Mouse (Mus musculus) frontal cortex, postnatal 25 days (tissue): ENCODE measurements around the gene Pde4d.
A peak's percentile ranks its signal among the peaks of the same experiment; 100 is the strongest.

Source experiments
- DNase-seq, 2 experiments: peaks; one replicate each; pipeline ENCODE4 v3.0.0; 2022; ENCODE audit warnings: low spot score in 2 of 2

Pde4d gene

DNA sequence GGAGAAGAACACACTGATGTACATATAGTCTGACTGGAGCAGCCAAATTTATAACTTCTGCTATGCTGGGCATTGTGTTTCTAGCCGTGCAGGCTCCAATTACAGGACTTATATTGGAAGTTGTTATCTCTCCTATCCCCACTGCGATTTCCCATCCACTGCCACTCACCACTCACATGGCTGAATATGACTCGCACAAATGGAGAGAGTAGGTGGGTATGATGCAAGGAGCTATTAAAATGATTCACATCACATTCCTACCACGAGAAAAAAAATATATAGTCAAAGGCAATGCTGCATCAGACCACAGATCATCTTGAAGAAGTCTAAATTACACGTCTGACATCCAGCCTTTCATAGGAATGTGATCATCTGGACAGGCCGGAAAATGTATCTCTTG, 725.5 kb downstream of the Pde4d start:
- DNase-seq = no peak

DNA sequence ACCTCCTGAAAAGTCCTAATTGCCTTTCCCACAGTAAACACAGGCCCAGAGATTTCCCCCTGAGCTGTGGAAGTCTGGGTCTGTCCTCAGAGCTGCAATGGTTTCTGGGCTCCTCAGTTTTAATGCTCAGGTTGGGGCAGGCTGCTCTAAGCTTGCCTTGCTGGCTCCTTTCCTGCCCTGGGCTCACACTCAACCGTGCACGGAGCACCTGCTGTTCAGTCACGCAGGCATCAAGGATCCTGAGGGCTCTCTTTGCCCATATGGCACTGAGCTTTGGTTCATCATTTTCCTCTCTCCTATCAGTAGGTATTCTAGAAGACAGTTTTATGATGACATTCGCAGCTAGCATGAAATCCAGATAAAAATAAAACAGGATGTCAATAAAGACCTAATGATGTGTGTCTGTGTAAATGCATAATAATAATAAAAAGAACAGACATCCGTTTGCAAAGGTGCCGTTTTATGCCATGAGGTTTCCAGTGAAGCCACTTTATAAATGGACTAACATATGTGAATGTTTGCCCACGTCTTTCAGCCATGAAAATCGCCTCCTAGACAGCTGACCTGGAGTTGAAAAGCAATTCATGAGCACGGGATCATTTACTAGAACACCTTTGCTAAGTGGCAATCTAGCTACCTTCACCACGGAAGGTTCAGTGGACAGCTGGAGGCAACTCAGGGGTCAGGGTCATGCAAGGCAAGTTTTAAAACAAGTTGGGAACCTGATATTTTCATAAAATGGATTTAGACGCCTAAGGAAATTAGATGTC, 726.3 kb downstream of the Pde4d start:
- no peak for DNase-seq

DNA sequence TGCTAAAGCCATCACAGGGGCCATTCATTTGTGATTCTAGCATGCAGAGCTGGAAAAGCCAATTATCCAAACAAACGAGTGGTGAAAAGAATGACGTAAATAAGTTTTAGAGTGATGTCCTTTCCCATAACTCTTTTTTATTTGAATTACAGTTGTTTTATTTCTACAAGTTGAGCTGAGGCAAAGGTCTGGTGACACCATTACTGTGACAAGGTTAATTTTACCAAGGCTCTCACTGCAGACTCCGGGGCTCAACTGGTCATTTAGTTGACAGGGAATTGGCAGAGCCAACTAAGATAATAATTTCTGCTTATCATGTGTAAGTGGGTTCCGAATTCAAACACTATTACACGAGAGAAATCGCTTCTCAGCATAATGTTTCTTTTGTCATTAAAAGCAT, 731.6 kb downstream of the Pde4d start:
- DNase-seq = no peak

DNA sequence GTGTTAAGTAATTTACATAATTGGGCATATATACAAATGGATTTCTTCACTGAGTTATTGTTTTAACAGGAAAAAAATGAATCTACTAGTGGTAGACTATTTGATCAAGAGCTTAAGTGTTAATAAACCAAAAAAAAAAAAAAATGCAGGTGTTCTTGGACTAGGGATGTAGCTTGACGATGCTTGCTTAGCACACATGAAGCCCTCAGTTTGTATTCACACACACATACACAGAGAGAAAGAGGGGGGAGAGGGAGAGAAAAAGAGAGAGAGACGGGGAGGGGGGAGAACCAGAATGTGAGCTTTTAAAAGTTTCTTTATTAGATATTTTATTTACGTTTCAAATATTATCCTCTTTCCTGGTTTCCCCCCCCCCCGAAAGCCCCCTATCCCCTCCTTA, 740.9 kb downstream of the Pde4d start:
- no peak for DNase-seq

DNA sequence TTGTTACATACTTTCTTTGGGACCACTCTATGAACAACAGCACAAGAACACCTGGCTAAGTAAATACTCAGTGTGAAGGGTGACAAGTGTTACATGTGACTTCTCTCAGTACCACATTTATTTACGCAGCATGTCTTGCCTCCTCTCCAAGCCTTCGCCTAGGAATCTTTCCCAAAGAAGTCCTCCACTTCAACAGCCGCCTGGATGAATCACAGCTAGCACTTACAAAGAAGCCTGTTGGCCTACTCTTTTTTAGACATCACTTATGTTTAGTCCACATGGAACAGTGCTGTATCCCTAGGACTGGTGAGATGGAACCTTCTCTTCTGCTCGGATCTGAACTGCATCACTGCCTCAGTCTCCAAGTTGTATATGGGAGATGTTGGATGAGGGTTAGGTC, 741.4 kb downstream of the Pde4d start:
- no peak for DNase-seq

- DNase-seq = no peak
These were observed 755.8 kb downstream of the Pde4d start for GRCm38 (mm10) chr13:109205541-109205940.

- no peak for DNase-seq
These were observed 758.9 kb downstream of the Pde4d start for GRCm38 (mm10) chr13:109208607-109209006.

DNA sequence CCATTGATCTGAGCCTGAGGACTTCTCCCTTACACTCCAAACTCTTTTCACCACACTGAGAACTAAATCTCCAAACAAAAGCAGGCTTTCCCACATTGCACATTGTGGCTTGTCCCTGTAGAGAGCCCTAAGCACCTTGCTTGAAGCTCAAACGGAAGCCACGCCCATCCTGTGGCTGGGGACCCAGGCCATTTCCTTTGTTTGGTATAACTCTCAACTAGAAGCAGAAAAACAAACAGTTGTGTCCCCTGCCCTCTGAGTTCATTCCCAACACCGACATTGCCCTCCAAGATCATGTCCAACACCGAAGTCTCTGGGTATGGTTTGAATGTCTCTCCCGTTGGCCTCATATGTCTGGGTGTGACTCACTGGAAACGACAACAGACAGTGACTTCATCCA, 759.7 kb downstream of the Pde4d start:
- DNase-seq = no peak

DNA sequence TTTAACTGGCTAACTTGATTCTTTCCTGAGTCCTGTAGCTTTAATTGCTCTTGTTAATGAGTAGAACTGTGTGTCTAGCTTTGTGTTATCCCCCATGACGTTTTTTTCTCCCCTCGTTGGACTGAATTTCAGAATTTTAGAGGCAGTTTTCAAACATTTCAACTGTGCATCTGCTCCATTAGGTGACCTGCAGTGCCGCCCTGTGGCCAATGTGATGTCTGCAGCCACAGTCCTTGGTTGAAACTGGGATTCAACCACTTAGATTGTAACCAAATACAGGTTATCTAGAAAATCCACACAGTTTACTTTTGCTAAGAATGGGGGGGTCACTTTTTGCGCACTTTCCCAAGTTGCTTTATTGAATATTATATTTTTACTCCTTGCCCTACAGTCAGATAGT, 760.7 kb downstream of the Pde4d start:
- peak; percentile 84 to 86 for DNase-seq

GRCm38 (mm10) chr13:109211471-109211870, 761.7 kb downstream of the Pde4d start:
- no peak for DNase-seq

DNA sequence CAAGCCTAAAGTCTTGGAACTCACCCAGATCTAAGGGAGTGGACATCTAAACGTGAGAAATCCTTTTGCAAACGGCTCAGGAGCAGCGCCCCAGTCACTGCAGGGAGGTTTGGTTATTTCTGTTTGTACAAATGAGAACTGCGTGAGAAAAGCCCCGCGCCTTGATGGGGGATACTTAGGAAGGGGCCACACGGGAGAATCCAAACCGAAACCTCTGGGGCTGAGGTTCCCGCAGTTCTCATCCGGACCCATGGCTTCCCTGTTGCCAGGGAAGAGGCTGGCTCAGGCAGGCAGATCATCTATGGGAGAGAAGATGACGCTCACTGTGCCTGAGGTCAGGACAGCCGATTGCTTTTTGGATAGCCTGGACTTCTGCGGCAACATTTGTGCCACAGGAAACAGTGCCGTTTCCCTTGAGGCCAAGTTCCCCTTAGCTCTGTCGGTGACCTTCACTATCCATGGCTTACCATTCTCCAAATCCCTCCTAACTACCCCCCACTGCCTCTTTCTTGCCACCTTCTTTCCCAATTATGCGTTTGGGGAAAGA, 762.3 kb downstream of the Pde4d start:
- no peak for DNase-seq

DNA sequence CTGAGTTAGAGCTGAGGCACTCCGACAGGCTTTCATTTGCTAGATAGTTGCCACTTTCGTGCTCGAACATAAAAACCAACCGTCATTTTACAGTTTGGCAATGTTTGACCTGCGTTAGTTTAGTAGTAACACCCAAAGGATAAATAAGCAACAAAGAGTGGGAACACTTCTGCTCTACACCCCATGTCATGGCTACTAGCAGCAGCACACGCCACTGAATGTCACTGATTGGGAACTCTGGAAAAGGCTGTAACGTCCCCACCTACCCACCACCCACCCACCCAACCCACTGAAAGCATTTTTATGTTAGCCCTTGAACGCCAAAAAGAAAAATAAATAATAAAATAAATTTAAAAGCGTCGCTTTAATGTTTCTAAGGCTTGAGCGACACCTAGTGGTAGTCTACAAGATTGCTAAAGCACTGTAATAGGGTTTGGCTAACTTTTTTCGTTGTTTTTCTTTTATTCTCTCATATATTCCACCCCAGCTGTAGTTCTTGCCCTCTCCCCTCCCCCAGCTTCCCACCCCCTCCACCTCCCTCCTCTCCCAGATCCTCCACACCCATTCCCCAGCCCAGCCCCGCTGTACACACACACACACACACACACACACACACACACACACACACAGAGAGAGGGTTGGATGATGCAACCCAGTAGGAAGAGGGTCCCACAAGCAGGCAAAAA, 763.2 kb downstream of the Pde4d start:
- DNase-seq = no peak

DNA sequence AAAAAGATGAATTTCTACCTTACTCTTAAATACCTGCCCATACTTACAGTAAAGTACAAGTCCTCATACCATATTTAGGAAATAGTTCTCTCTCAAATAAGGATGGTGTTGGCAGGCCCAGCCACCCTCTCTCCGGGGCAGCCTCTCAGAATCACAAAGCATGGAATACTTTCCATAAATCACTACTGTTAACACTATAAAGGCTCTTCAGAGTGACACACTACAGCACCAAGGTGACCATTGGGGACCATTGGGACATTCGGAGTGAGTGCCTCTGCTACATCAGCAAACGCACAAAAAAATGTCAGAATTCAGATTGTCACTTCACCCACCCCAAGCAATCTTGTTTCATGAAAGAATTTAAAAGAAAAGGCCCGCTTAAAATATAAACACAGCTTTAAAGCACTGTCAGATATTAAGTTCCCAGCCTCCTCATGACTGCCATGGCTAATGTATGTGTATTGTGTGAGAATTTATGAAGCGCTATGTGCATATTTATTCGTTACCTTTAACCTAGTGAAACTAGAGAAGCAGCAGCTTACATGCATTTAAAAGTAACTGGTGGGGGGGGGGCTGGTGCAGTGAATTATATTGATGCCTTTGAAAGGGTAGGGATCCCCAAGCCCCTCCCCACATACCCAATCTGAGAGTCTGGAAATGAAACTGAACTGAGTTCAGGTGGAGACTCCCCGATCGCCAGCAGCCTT, 769.4 kb downstream of the Pde4d start:
- no peak for DNase-seq

DNA sequence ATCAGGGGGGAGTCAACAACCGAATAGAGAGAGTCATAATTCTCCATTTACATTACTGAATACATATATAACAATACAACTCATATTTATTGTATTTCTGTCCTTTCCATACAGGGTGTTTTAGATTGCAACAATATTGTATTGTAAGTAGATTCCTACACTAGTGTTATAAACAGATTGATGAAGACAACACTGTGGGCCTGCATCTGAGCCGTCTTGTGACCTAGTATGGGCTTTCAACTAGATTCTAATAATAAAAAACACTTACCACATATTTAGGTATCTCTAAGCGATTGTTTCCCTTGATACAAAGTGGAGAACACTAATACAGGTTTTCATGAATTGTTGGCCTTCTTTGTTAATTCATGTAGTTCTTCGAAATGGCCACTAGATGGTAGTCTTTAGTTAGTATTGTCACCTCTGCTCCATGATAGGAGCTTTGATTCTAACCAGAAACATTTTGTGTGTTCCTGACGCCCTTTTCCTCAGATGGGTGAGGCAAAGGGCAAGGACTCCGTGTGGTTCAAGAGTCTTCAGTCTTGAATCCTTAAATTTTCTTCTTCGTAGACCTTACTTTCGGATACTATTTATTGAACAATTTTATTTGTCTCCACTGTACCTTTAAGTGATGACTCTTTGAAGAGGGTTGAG, 779.3 kb downstream of the Pde4d start:
- DNase-seq = no peak

DNA sequence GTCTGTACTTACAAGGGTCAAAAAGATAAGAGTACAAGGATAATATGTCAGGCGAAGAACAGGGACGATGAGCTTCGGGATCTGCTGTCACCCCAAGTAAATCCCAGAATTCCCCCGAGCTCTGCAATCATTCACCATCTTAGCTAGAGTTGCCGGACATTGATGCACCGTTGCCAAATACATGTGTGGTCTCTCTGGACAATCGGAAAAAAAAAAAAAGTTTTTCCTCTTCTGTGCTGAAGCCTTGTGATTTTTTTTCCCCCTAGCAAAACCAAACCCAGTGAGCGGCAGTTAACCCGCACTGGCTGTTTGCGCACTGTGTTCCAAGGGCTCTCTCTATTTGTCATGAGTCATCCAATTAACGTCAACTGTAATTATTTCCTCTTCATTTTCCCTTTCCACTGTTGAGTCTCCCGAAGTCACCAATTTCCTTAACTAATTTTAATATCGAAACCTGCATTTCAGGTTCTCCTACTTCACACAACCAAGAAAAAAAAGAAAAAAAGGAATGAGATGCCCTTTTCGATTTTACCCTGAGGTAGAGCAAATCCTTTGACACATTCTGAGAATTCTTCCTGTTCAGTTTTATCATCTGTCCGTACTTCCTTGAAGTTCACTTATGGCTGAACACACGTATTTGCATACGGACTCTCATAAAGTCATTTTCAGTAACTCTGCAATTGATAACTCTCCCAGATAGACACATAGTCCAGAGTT, 780.0 kb downstream of the Pde4d start:
- no peak for DNase-seq

- DNase-seq = no peak
These were observed 780.7 kb downstream of the Pde4d start for GRCm38 (mm10) chr13:109230335-109230987.

- no peak for DNase-seq
These were observed 782.2 kb downstream of the Pde4d start for GRCm38 (mm10) chr13:109231848-109232460.

- no peak for DNase-seq
These were observed 782.8 kb downstream of the Pde4d start for GRCm38 (mm10) chr13:109232531-109232930.

- DNase-seq = no peak
These were observed 784.3 kb downstream of the Pde4d start for GRCm38 (mm10) chr13:109233911-109234613.

DNA sequence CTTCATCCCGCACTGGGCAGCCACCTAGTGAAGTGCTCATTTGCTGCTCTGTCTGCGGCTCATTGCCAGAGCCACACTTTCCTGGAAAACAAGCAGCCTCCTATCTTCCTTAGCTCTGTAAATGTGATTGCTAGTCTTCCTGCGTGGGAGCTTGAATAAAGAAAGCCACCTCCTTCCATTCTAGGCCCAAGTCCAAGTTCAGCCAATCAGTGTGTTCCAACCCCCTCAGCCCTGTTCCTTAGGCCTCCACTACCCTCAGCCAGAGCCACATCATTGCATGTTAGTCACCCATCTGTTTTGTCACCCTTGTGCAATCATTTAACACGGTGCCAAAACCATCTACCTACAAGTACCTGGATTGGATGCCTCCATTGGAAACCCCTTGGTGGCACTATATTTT, 786.3 kb downstream of the Pde4d start:
- DNase-seq = no peak
